Mouse (Mus musculus): ENCODE measurements around the gene Zbtb3. TPM values are rescaled to one million over a fixed set of nuclear protein-coding genes. Genes with fewer than 3 reads are reported as not detected.

The Zbtb3 gene
- total and polyA plus RNA-seq, 2 experiments from 2014 or later = 4.4 to 5.0 TPM

DNA sequence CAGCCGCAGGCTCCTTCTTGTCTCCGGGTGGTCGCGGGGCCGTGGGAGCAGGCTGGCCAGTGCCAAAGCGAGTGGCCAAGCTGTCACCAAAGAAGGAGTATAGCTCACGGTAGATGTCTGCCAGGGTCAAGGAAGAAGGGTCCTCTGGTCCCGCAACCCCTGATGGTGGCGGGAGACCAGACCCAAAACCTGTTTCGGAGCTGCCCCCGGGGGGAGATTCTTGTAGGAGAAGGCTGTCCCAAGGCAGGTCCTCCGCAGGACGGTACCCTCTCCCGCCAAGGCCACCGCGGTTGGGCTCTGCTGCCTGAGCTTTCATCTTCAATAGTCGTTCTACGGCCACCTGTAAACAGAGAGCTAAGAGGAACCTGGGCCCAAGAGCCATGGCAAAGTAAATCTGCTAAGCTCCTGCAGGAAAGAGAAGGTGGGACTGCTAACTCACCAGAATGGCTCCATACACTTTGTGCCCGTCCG, 27.4 kb upstream of the Zbtb3 start:
- ATAC-seq = no peak; the same call in none of the 2 replicates
- DNase-seq (ENCODE audit: low spot score) = peak; percentile 31
- TF ChIP-seq CTCF (IDR thresholded peaks at IDR 0.05; ENCODE audit: low read depth) = no peak
- WGBS = 5% methylated on average over 20 of the region's 20 CpGs
- Histone ChIP-seq H3K36me3 (ENCODE audit: insufficient read depth, low read length) (peaks cover 16% of the 10 kb centered on the region; the same call in 1 of the 2 replicates), H3K4me1 (ENCODE audit: insufficient read depth, low read length) (peaks cover 12% of the 10 kb centered on the region), H3K4me3 (ENCODE audit: low read length) (peak overlapping the region; percentile 69), H3K9me3 (ENCODE audit: low read length) (no peaks in the 10 kb centered on the region), H3K27ac (peak overlapping the region; percentile 95), H3K9ac (replicated peaks; ENCODE audit: low read length) (peak overlapping the region; percentile 93), H3K27me3 (ENCODE audit: insufficient read depth, low read length) (no peaks in the 10 kb centered on the region), H3K4me2 (ENCODE audit: low read depth, low read length) (peak overlapping the region; percentile 95)

DNA sequence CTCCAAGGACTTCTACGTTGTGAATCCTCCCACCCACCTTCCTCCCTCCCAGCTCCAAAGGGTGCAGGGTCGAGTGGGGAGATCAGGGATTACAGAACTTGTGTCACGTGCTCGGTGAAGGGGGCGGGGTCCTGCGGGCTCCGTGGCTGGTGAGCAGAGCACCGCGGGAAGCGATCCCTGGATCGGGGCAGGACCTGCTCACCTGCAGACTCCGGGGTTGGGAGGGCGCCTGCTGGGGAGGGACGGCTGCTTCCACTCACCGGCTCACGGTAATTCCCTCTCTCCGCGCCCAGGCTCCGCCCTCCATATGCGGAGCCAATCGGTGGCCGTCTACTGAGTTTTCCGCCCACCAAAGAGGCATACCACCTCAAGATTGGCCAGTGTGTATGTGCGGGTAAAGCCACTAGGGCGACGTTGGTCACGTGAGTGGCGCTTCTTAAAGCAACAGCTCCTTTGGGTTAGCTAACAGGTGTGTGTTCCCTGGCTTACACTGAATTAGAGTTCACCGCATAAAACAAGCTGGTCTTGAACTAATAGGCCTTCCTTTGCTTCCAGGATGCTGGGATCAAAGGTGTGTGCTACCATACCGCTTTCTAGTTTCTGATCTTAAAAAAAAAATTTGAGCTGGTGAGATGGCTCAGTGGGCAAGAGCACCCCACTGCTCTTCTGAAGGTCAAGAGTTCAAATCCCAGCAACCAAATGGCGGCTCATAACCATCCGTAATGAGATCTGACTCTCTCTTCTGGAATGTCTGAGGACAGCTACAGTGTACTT, 16.2 kb upstream of the Zbtb3 start, which contains the start of gene Taf6l:
TSS of gene Taf6l (minus strand) at position 410 of the 774 bp plus-strand sequence.
- WGBS = under 1% methylated on average over 32 of the region's 32 CpGs
- TF ChIP-seq CTCF (IDR thresholded peaks at IDR 0.05; ENCODE audit: low read depth) = peak; percentile 63
- ATAC-seq = peak; percentile 100

DNA sequence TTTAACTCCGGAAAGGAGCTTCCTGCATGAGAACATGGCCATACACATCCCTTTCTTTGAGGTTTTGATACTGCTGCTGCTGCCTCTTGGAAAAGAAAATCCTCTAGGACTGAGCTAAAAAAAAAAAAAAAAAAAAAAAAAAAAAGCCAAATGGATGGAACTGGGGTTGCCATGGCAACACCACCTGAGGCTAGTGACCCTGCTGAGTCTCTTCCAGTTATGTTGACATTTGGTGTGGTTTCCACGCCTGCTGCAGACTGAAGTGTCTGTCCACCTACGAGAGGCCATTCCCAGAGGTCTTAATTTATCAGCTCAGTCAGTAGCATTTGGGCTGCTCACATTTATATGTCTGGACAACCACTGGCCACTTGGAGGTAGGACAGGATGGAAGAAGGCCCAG, 13.8 kb upstream of the Zbtb3 start:
- ATAC-seq (no peak), DNase-seq (ENCODE audit: low spot score) (peak; percentile 56)
- Histone ChIP-seq H3K36me3 (ENCODE audit: insufficient read depth, low read length) (peaks cover 8% of the 10 kb centered on the region), H3K4me3 (ENCODE audit: low read length) (no peak overlapping the region), H3K9me3 (ENCODE audit: low read length) (no peaks in the 10 kb centered on the region), H3K4me1 (ENCODE audit: insufficient read depth, low read length) (no peaks in the 10 kb centered on the region), H3K9ac (replicated peaks; ENCODE audit: low read length) (no peak overlapping the region), H3K4me2 (ENCODE audit: low read depth, low read length) (no peak overlapping the region), H3K27me3 (ENCODE audit: insufficient read depth, low read length) (no peaks in the 10 kb centered on the region), H3K27ac (peak overlapping the region; percentile 42; the same call in 1 of the 2 replicates)
- WGBS = 22% methylated on average over 3 of the region's 3 CpGs
- TF ChIP-seq CTCF (IDR thresholded peaks at IDR 0.05; ENCODE audit: low read depth) = no peak

More for the DNA sequence above, 16.2 kb upstream of the Zbtb3 start, which contains the start of gene Taf6l:
- Histone ChIP-seq H3K4me1 (ENCODE audit: insufficient read depth, low read length) (no peaks in the 10 kb centered on the region), H3K36me3 (ENCODE audit: insufficient read depth, low read length) (peaks cover 17% of the 10 kb centered on the region; the same call in 1 of the 2 replicates), H3K27me3 (ENCODE audit: insufficient read depth, low read length) (no peaks in the 10 kb centered on the region), H3K27ac (peak within 1 kb of the TSS; percentile 64; the same call in 1 of the 2 replicates), H3K4me3 (ENCODE audit: low read length) (peak within 1 kb of the TSS; percentile 57), H3K9ac (replicated peaks; ENCODE audit: low read length) (peak within 1 kb of the TSS; percentile 55), H3K9me3 (ENCODE audit: low read length) (no peaks in the 10 kb centered on the region), H3K4me2 (ENCODE audit: low read depth, low read length) (peak within 1 kb of the TSS; percentile 61)
- DNase-seq (ENCODE audit: low spot score) = peak; percentile 97

DNA sequence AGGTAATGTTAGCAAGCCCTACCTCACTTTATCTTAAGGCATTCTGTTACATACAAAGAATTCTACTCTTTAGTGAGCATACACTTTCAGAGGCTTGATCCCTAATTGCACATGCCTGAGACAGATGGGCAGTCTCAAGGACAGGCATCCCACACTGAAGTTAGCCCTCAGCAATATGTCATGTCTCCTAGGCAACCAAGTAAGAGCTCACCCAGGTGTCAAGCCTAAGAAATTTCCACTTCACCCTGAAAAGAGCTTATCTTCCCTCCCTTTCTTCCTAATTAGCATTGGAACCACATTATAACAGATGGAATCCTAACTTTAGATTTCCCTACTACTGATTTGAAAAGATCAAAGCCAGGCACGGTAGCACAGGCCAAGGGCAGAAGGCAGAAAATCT, 13.2 kb upstream of the Zbtb3 start:
- Histone ChIP-seq H3K4me1 (ENCODE audit: insufficient read depth, low read length) (no peaks in the 10 kb centered on the region), H3K4me3 (ENCODE audit: low read length) (no peak overlapping the region), H3K9ac (replicated peaks; ENCODE audit: low read length) (no peak overlapping the region), H3K27me3 (ENCODE audit: insufficient read depth, low read length) (no peaks in the 10 kb centered on the region), H3K9me3 (ENCODE audit: low read length) (no peaks in the 10 kb centered on the region), H3K27ac (peak overlapping the region; percentile 42; the same call in 1 of the 2 replicates), H3K4me2 (ENCODE audit: low read depth, low read length) (no peak overlapping the region), H3K36me3 (ENCODE audit: insufficient read depth, low read length) (peaks cover 13% of the 10 kb centered on the region)
- WGBS = 40% methylated on average over 1 of the region's 1 CpGs
- ATAC-seq (no peak), DNase-seq (ENCODE audit: low spot score) (no peak)
- TF ChIP-seq CTCF (IDR thresholded peaks at IDR 0.05; ENCODE audit: low read depth) = no peak

DNA sequence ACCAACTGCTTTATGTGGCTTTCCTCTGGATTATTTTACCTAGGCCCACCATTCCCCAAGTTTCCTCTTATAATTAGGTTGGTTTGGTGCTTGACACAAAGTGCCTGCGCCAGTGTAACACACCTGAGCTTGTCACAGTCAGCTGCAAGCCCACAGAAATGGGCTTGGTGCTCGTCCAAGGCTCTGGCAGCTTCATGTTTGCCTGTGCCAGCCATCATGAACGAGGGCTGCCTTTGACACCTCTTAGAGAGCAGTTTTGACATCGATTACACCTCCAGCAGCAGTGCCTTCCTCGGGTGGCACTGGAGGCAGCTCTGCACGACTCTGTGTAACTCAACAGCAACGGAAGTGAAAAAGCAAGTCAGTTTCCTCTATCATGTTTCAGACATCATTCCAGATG, 12.2 kb upstream of the Zbtb3 start:
- ATAC-seq = no peak
- no peak overlapping the region for H3K27ac ChIP-seq
- WGBS = 75% methylated on average over 7 of the region's 7 CpGs
- no peaks in the 10 kb centered on the region for H3K4me1 ChIP-seq (ENCODE audit: insufficient read depth, low read length)
- H3K4me2 ChIP-seq (ENCODE audit: low read depth, low read length) = no peak overlapping the region
- H3K9ac ChIP-seq (replicated peaks; ENCODE audit: low read length) = no peak overlapping the region
- H3K9me3 ChIP-seq (ENCODE audit: low read length) = no peaks in the 10 kb centered on the region
- H3K4me3 ChIP-seq (ENCODE audit: low read length) = no peak overlapping the region
- TF ChIP-seq CTCF (IDR thresholded peaks at IDR 0.05; ENCODE audit: low read depth) = no peak
- H3K36me3 ChIP-seq (ENCODE audit: insufficient read depth, low read length) = peaks cover 23% of the 10 kb centered on the region
- no peak for DNase-seq (ENCODE audit: low spot score)
- H3K27me3 ChIP-seq (ENCODE audit: insufficient read depth, low read length) = no peaks in the 10 kb centered on the region

DNA sequence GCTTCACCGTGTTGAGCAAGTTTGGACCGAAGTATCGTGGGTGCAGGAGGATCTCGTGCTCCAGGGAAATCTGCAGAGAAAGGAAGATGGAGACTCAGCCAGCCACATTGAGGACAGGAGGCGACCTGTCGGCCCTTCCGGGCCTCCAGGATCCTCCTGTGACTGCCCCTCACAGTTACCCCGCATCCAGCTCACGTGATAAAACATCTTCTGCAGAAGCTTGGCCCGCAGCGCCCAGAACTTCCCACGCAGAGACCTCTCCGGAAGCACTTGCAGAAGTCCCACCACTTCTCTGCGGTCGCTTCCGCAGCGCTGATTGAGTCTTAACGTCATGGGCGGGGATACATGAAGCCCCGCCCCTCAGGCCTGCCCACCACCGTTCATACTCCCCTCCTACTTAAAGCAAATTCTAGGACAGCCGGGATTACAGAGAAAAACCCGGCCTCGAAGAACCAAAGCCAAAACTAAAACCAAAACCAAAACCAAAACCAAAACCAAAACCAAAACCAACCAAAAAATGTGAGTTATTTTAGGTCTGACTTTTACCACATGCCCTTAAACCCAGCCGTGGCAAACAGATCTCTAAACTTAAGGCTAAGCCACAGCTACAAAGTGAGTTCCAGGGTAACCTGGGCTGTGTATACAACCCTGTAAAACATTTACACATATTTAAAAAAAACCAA, 4.0 kb upstream of the Zbtb3 start, which contains the start of gene Polr2g:
TSS of gene Polr2g (minus strand) at position 314 of the 683 bp plus-strand sequence.
- H3K36me3 ChIP-seq (ENCODE audit: insufficient read depth, low read length) = peaks cover 23% of the 10 kb centered on the region
- H3K4me3 ChIP-seq (ENCODE audit: low read length) = peak within 1 kb of the TSS; percentile 81
- peak within 1 kb of the TSS; percentile 76 for H3K4me2 ChIP-seq (ENCODE audit: low read depth, low read length)
- no peaks in the 10 kb centered on the region for H3K9me3 ChIP-seq (ENCODE audit: low read length)
- 2% methylated on average over 25 of the region's 25 CpGs for WGBS
- peaks cover 3% of the 10 kb centered on the region; the same call in 1 of the 2 replicates for H3K4me1 ChIP-seq (ENCODE audit: insufficient read depth, low read length)
- H3K27me3 ChIP-seq (ENCODE audit: insufficient read depth, low read length) = no peaks in the 10 kb centered on the region
- TF ChIP-seq CTCF (IDR thresholded peaks at IDR 0.05; ENCODE audit: low read depth) = no peak
- ATAC-seq (peak; percentile 73), DNase-seq (ENCODE audit: low spot score) (peak; percentile 96)
- H3K27ac ChIP-seq = peak within 1 kb of the TSS; percentile 76
- H3K9ac ChIP-seq (replicated peaks; ENCODE audit: low read length) = peak within 1 kb of the TSS; percentile 77

All from hindbrain, postnatal 0 days (tissue).